Mouse (Mus musculus) layer of hippocampus, postnatal 25 days (tissue): ENCODE measurements around the gene Pllp. TPM values are rescaled to one million over a fixed set of nuclear protein-coding genes. Genes with fewer than 3 reads are reported as not detected.

Source experiments
- DNase-seq, 2 experiments: peaks; one replicate each; pipeline ENCODE4 v3.0.0; 2022; ENCODE audit warnings: mixed read lengths in 2 of 2, low spot score in 1 of 2; ENCODE audit errors: extremely low spot score in 1 of 2
- total RNA-seq, 2 experiments: library from RNA; stranded (reverse); gene quantifications; 2 replicates each; pipeline ENCODE4 v1.2.3; 2021

Pllp gene
- total RNA-seq, result 10 to 100 TPM; 62.1 to 74.8 TPM

DNA sequence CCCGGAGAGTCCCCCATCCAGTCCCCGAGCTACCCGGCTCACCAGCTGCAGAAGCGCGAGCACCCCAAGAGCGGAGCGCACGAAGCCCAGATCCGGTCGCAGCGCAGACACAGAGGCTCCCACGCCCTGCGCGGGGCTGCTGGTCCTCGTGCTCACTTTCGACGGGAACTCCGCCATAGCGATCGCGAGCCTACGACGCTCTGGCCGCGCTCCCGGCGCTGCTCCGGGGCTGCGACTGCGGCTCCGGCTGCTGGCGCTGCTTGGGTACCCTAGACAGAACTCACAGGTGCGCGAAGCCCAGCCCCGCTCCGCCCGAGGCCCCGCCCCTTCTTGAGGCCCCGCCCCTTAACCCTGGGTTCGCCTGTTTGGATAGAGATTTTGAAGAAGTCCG is at the start of gene Pllp:
Gene Pllp, minus strand, starts transcription at position 285 of the 391 bp plus-strand sequence.
- peak in 1 of 2 experiments; percentile 39 for DNase-seq

- no peak for DNase-seq
These were observed 49.6 kb upstream of the Pllp start, which contains the start of gene Ccl22 for GRCm38 (mm10) chr8:94745476-94746184. Ccl22 (plus strand) TSS chr8:94745590.

GRCm38 (mm10) chr8:94744972-94745371 is 48.9 kb upstream of the Pllp start:
- no peak for DNase-seq

GRCm38 (mm10) chr8:94744484-94744883 is 48.4 kb upstream of the Pllp start:
- no peak for DNase-seq

DNA sequence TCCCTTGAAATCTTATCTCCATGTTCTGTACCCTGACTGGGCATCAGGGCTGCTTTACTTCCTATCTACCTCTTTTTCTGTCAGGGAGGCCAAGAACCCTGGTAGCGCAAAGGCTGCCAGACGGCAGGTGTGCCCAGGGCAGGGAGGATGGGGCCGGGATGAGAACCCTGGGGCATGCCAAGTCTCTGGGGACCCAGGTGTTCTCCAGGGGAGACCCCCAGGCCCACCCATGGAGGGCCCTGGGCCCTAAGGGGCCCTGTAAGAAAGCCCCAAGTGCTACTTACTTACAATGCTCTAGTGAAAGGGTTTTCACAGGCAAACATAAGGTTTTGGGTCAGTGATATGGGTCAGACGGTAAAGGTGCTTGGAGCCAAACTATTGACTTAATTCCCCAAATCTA is 45.6 kb upstream of the Pllp start:
- DNase-seq, result no peak

GRCm38 (mm10) chr8:94740591-94740990 is 44.5 kb upstream of the Pllp start:
- DNase-seq, result no peak

DNA sequence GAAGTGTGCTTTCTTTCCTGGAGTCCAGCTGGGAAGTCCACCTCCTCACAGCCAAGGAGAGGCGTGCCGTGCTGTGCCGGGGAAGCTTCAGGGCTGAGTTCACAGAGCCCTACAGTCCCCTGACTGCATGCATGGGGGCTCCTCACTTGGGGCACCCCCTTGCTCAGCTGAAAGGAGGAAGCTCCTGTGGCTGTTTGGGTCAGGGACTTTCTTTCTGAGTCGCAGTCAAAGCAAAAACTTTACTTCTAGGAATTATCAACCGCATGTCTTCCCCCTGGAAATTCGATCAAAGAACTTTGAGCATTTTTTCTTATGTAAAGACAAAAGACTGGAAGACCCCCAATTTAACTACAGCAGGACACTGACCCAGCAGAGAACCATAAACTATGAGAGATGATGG is 43.8 kb upstream of the Pllp start:
- DNase-seq, result no peak

DNA sequence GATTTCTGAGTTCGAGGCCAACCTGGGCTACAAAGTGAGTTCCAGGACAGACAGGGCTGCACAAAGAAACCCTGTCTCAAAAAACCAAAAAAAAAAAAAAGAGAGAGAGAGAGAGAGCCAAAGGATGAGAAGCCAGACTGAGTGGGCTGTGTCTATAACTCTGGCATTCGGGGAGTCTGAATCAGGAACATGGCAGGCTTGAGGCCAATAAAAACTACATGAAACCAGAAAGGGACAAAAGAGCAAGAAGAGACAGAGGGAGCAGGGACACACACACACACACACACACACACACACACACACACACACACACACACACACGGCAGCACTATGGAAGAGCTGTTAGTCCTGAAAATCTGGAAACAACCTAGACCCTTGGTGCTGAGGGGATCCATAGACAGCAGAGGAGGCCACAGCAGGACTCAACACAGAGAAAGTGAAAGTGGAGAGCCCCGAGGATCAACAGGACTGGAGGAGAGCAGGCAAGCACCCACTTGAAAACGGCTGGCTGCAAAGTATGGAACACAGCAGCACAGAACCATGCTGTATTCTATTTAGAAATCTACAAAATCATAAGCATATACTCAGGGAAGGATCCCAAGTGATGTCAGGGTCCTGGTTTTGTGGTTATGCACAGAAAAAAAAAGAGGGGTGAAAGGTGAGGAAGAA is 39.5 kb upstream of the Pllp start:
- no peak for DNase-seq

DNA sequence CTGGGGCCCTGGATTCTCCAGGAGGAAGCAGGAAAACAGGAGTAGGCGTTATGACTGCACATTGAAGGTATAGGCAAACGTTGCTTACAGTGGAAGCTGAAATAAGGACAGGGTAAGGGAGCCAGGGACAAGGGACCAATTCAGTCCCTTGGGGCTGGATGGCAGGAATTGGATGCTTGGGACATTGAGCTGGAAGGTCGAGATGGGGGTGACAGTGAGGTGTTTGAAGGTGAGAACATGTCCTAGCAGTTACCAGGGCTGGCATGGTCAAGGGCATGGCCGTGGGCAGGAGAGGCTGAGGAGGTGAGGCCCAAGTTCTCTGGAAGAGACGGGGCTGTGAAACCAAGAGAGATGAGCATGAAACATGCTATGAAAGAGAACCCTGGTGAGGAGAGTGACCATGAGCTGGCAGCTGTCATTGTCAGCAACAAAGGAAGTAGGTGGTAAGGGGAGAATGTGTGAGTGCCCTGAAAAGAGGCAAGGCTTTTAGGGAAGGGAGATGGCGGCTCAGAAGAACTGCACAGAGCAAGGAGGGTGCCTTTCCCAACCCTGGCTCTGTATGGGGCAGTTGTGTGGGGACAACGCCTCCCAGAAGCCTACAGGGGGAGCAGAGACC is 38.8 kb upstream of the Pllp start:
- no peak for DNase-seq

GRCm38 (mm10) chr8:94733821-94734465 is 37.9 kb upstream of the Pllp start:
- no peak for DNase-seq

GRCm38 (mm10) chr8:94729301-94729700 is 33.2 kb upstream of the Pllp start:
- no peak for DNase-seq

GRCm38 (mm10) chr8:94725998-94726397 is 29.9 kb upstream of the Pllp start:
- DNase-seq, result no peak

DNA sequence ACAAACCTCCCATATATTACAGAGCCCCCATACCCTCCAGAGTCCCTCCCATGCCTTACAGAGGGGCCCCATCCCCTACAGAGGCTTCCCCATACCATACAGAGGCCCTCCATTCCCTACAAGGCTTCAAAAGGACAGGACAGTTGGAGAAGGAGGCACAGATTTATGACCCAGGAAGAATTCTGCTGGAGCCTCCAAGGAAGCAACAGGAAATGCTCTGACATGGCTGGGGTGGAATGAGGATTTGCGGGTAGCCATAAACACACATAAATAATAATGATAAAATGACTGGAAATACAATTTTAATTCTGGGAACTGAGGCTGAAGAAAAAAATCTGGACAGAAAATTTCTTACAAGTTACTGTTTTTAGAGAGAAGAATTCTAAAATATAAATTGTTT is 20.8 kb upstream of the Pllp start:
- no peak for DNase-seq

DNA sequence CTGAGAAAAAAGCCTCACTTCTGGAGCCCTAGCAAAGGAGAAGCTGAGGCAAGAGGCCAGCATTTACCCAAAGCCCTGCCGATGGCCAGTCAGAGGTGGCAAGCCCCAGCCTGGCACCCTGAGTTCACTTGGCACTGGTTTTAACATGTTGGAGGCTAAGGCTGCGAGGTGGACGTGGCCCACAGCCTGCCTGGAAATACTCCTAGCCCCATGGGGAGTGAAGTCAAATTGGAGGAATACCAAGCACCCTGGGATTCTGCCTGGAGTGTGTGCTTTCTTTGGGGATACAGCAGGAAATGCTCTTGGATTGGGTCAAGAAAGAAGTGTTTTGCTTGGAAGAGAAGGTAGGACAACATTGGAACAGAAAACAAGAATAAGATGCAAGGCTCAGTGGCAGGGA is 19.8 kb upstream of the Pllp start:
- DNase-seq, result no peak

DNA sequence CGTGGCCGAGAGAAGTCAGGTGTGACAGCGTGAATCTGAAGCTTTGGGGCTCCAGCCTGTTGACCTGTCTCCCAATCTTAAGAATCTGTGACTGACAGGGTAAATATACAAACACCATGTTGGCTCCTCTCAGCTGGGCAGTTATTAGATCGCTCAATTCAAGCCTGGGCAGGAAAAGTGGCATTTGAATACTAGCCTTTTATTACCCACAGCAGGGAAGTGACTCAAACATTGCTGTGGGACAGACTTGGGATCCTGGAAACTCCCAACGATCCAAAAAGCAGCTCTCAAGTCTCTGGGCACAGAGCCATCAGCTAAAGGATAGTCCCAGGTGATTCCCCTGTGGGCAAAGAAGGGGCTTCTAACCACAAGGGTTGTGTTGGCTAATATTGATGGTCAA is 18.5 kb upstream of the Pllp start:
- no peak for DNase-seq

GRCm38 (mm10) chr8:94711160-94711718 is 15.2 kb upstream of the Pllp start:
- DNase-seq, result peak in 1 of 2 experiments; percentile 37

- DNase-seq, result no peak
These were observed 14.3 kb upstream of the Pllp start for GRCm38 (mm10) chr8:94710336-94710735.

DNA sequence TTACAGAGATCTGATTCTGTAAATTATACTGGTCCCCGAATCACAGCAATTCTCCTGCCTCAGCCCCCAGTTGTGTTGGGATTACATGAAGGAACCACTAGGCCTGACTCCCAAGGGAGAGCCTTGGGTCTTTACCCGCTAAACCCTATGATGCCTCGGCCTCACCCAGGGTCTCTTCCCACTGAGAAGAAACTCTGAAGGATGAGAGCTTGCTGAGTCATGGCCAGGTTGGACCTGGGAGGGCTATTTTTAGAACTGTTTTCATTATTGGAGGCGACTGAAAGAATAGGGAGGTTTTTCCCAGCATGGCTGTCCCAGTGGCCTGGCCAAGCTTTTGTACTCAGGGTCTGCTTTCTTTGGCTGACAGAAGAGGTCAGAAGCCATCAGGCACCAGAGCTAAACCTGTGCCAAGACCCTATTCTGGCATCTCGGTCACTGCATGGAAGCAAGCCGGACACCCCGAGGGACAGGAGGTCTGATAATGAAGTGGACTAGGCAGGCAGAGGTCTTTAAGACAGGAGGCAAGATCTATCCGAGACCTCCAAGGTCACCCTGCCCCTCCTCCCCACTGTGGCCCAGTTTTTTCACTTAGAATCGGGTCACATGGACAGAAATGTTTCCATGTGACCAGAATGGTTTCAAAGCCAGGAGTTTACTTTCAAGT is 10.8 kb upstream of the Pllp start:
- no peak for DNase-seq

GRCm38 (mm10) chr8:94705581-94706245 is 9.6 kb upstream of the Pllp start:
- no peak for DNase-seq

GRCm38 (mm10) chr8:94704669-94704984 is 8.5 kb upstream of the Pllp start:
- no peak for DNase-seq
